Mouse (Mus musculus): ENCODE measurements around the gene Ihh. TPM values are rescaled to one million over a fixed set of nuclear protein-coding genes. Genes with fewer than 3 reads are reported as not detected.

The Ihh gene
- 29.2 and 30.2 TPM in 2 replicates for polyA plus RNA-seq (2014; fragmentation: Nextera tagmentation; extraction: Ambion mirVana)

- Histone ChIP-seq H3K4me2 (replicated peaks; ENCODE audit: low read depth, low read length) (peak within 1 kb of the TSS; percentile 62), H3K4me3 (ENCODE audit: low read depth, low read length) (peak within 1 kb of the TSS; percentile 42), H3K27ac (ENCODE audit: low read length) (peak within 1 kb of the TSS; percentile 83), H3K9ac (replicated peaks; ENCODE audit: low read depth, low read length) (peak within 1 kb of the TSS; percentile 68), H3K9me3 (ENCODE audit: control insufficient read depth, low read depth, low read length) (no peaks in the 10 kb centered on the region), H3K4me1 (ENCODE audit: control insufficient read depth, insufficient read depth, low read length) (peaks cover 9% of the 10 kb centered on the region; the same call in 1 of the 2 replicates), H3K27me3 (ENCODE audit: control insufficient read depth, insufficient read depth, low read length) (peaks cover 63% of the 10 kb centered on the region), H3K36me3 (ENCODE audit: control insufficient read depth, insufficient read depth, low read length) (no peaks in the 10 kb centered on the region)
- ATAC-seq (ENCODE audit: insufficient number of reproducible peaks, insufficient read depth, low FRiP score, low read depth) = peak; percentile 86
- WGBS = 1% methylated on average over 41 of the region's 55 CpGs
These were observed at the start of gene Ihh for GRCm38 (mm10) chr1:74951556-74952210. Gene Ihh (minus strand): TSS chr1:74951672.

DNA sequence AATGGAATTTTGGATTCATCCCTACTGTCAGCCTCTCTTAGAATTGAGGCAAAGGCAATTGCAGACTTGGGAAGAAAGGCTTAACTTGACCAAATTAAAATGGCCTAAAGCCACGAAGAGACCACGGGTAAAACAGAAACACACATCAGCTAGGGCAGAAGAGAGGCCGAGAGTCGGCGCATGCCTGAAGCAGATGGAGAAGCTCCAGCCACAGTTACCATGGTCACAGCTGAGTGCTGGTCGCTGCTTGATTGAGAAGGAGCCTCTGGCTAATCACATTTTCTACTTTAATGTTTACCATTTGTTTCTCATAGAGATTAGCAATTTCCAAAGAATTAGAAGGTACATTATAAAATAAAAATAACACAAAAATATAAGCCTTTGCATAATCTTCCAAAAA lies 49.7 kb upstream of the Ihh start:
- Histone ChIP-seq H3K9ac (replicated peaks; ENCODE audit: low read depth, low read length) (no peak overlapping the region), H3K9me3 (ENCODE audit: control insufficient read depth, low read depth, low read length) (no peaks in the 10 kb centered on the region), H3K4me1 (ENCODE audit: control insufficient read depth, insufficient read depth, low read length) (no peaks in the 10 kb centered on the region), H3K27me3 (ENCODE audit: control insufficient read depth, insufficient read depth, low read length) (no peaks in the 10 kb centered on the region), H3K36me3 (ENCODE audit: control insufficient read depth, insufficient read depth, low read length) (no peaks in the 10 kb centered on the region), H3K27ac (ENCODE audit: low read length) (no peak overlapping the region), H3K4me2 (replicated peaks; ENCODE audit: low read depth, low read length) (no peak overlapping the region), H3K4me3 (ENCODE audit: low read depth, low read length) (no peak overlapping the region)
- ATAC-seq (ENCODE audit: insufficient number of reproducible peaks, insufficient read depth, low FRiP score, low read depth) = no peak
- 51% methylated on average over 6 of the region's 6 CpGs for WGBS

DNA sequence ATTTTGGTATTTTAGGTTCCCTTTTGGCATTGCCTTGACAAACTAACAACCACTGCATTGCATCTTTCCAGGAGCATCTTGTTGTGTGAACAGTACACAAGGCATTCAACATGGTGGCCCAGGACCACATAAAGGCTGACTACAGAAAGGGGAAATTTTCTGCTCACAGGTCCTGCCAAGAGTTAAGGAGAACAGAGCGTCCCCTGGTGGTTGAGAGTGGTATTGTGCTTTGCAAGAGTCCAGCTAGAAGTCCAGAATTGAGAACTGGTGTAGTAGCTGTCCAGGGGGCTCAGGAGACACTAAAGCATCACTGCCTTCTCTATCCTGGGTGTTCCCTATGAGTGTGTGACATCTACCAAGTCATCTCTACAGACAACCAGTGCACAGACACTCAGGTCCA lies 49.0 kb upstream of the Ihh start:
- 3% methylated on average over 1 of the region's 1 CpGs for WGBS
- Histone ChIP-seq H3K36me3 (ENCODE audit: control insufficient read depth, insufficient read depth, low read length) (no peaks in the 10 kb centered on the region), H3K4me3 (ENCODE audit: low read depth, low read length) (no peak overlapping the region), H3K9me3 (ENCODE audit: control insufficient read depth, low read depth, low read length) (no peaks in the 10 kb centered on the region), H3K27ac (ENCODE audit: low read length) (no peak overlapping the region), H3K9ac (replicated peaks; ENCODE audit: low read depth, low read length) (no peak overlapping the region), H3K4me1 (ENCODE audit: control insufficient read depth, insufficient read depth, low read length) (no peaks in the 10 kb centered on the region), H3K27me3 (ENCODE audit: control insufficient read depth, insufficient read depth, low read length) (no peaks in the 10 kb centered on the region), H3K4me2 (replicated peaks; ENCODE audit: low read depth, low read length) (no peak overlapping the region)
- no peak for ATAC-seq (ENCODE audit: insufficient number of reproducible peaks, insufficient read depth, low FRiP score, low read depth)

- no peaks in the 10 kb centered on the region for H3K4me1 ChIP-seq (ENCODE audit: control insufficient read depth, insufficient read depth, low read length)
- no peak overlapping the region for H3K9ac ChIP-seq (replicated peaks; ENCODE audit: low read depth, low read length)
- H3K27me3 ChIP-seq (ENCODE audit: control insufficient read depth, insufficient read depth, low read length) = no peaks in the 10 kb centered on the region
- no peaks in the 10 kb centered on the region for H3K36me3 ChIP-seq (ENCODE audit: control insufficient read depth, insufficient read depth, low read length)
- H3K27ac ChIP-seq (ENCODE audit: low read length) = no peak overlapping the region
- no peak for ATAC-seq (ENCODE audit: insufficient number of reproducible peaks, insufficient read depth, low FRiP score, low read depth)
- no peaks in the 10 kb centered on the region for H3K9me3 ChIP-seq (ENCODE audit: control insufficient read depth, low read depth, low read length)
- no peak overlapping the region for H3K4me3 ChIP-seq (ENCODE audit: low read depth, low read length)
- no peak overlapping the region for H3K4me2 ChIP-seq (replicated peaks; ENCODE audit: low read depth, low read length)
- WGBS = 74% methylated on average over 5 of the region's 5 CpGs
These were observed 47.7 kb upstream of the Ihh start for GRCm38 (mm10) chr1:74999173-74999572.

- WGBS = 76% methylated on average over 2 of the region's 2 CpGs
- Histone ChIP-seq H3K27me3 (ENCODE audit: control insufficient read depth, insufficient read depth, low read length) (no peaks in the 10 kb centered on the region), H3K9ac (replicated peaks; ENCODE audit: low read depth, low read length) (no peak overlapping the region), H3K4me2 (replicated peaks; ENCODE audit: low read depth, low read length) (no peak overlapping the region), H3K9me3 (ENCODE audit: control insufficient read depth, low read depth, low read length) (no peaks in the 10 kb centered on the region), H3K4me3 (ENCODE audit: low read depth, low read length) (no peak overlapping the region), H3K27ac (ENCODE audit: low read length) (no peak overlapping the region), H3K4me1 (ENCODE audit: control insufficient read depth, insufficient read depth, low read length) (no peaks in the 10 kb centered on the region), H3K36me3 (ENCODE audit: control insufficient read depth, insufficient read depth, low read length) (no peaks in the 10 kb centered on the region)
- ATAC-seq (ENCODE audit: insufficient number of reproducible peaks, insufficient read depth, low FRiP score, low read depth) = no peak
These were observed 45.8 kb upstream of the Ihh start for GRCm38 (mm10) chr1:74997231-74997630.

GRCm38 (mm10) chr1:74977001-74977400 lies 25.5 kb upstream of the Ihh start:
- ATAC-seq (ENCODE audit: insufficient number of reproducible peaks, insufficient read depth, low FRiP score, low read depth) = no peak

GRCm38 (mm10) chr1:74975936-74976335 lies 24.5 kb upstream of the Ihh start:
- no peak overlapping the region for H3K27ac ChIP-seq (ENCODE audit: low read length)
- ATAC-seq (ENCODE audit: insufficient number of reproducible peaks, insufficient read depth, low FRiP score, low read depth) = no peak
- no peak overlapping the region for H3K4me3 ChIP-seq (ENCODE audit: low read depth, low read length)
- H3K4me2 ChIP-seq (replicated peaks; ENCODE audit: low read depth, low read length) = no peak overlapping the region
- no peaks in the 10 kb centered on the region for H3K27me3 ChIP-seq (ENCODE audit: control insufficient read depth, insufficient read depth, low read length)
- H3K4me1 ChIP-seq (ENCODE audit: control insufficient read depth, insufficient read depth, low read length) = 0 out of 2 replicates have a peak, but pooled peaks cover 6% of the 10 kb centered on the region
- H3K9me3 ChIP-seq (ENCODE audit: control insufficient read depth, low read depth, low read length) = no peaks in the 10 kb centered on the region
- H3K36me3 ChIP-seq (ENCODE audit: control insufficient read depth, insufficient read depth, low read length) = no peaks in the 10 kb centered on the region
- no peak overlapping the region for H3K9ac ChIP-seq (replicated peaks; ENCODE audit: low read depth, low read length)
- WGBS = 100% methylated on average over 1 of the region's 1 CpGs

More at GRCm38 (mm10) chr1:74977001-74977400, 25.5 kb upstream of the Ihh start:
- Histone ChIP-seq H3K27me3 (ENCODE audit: control insufficient read depth, insufficient read depth, low read length) (no peaks in the 10 kb centered on the region), H3K9ac (replicated peaks; ENCODE audit: low read depth, low read length) (no peak overlapping the region), H3K4me1 (ENCODE audit: control insufficient read depth, insufficient read depth, low read length) (0 out of 2 replicates have a peak, but pooled peaks cover 6% of the 10 kb centered on the region), H3K4me3 (ENCODE audit: low read depth, low read length) (no peak overlapping the region), H3K36me3 (ENCODE audit: control insufficient read depth, insufficient read depth, low read length) (no peaks in the 10 kb centered on the region), H3K4me2 (replicated peaks; ENCODE audit: low read depth, low read length) (no peak overlapping the region), H3K9me3 (ENCODE audit: control insufficient read depth, low read depth, low read length) (no peaks in the 10 kb centered on the region), H3K27ac (ENCODE audit: low read length) (no peak overlapping the region)
- 64% methylated on average over 8 of the region's 8 CpGs for WGBS

- H3K9ac ChIP-seq (replicated peaks; ENCODE audit: low read depth, low read length) = no peak overlapping the region
- no peak overlapping the region for H3K4me2 ChIP-seq (replicated peaks; ENCODE audit: low read depth, low read length)
- WGBS = 88% methylated on average over 6 of the region's 6 CpGs
- no peak for ATAC-seq (ENCODE audit: insufficient number of reproducible peaks, insufficient read depth, low FRiP score, low read depth)
- no peaks in the 10 kb centered on the region for H3K27me3 ChIP-seq (ENCODE audit: control insufficient read depth, insufficient read depth, low read length)
- no peak overlapping the region for H3K4me3 ChIP-seq (ENCODE audit: low read depth, low read length)
- no peaks in the 10 kb centered on the region for H3K9me3 ChIP-seq (ENCODE audit: control insufficient read depth, low read depth, low read length)
- 0 out of 2 replicates have a peak, but pooled peaks cover 3% of the 10 kb centered on the region for H3K4me1 ChIP-seq (ENCODE audit: control insufficient read depth, insufficient read depth, low read length)
- H3K27ac ChIP-seq (ENCODE audit: low read length) = no peak overlapping the region
- no peaks in the 10 kb centered on the region for H3K36me3 ChIP-seq (ENCODE audit: control insufficient read depth, insufficient read depth, low read length)
These were observed 22.1 kb upstream of the Ihh start for GRCm38 (mm10) chr1:74973590-74973989.
